Mouse (Mus musculus) limb, embryonic 14.5 days (tissue): ENCODE measurements around the gene Gm11127. TPM values are rescaled to one million over a fixed set of nuclear protein-coding genes. Genes with fewer than 3 reads are reported as not detected.
"Not testable (repeated sequence)": the region's sequence is repeated elsewhere in the genome, so short reads cannot be mapped to it uniquely, and the experiment has no call there.

ENCODE experiments used
- ATAC-seq: fragments of 200-750 bp; cut with Nextera tagmentation; 2 replicates; pipeline ENCODE4 v1.8.0; 2017; ENCODE audit warnings: low read depth, moderate number of reproducible peaks, moderate TSS enrichment; ENCODE audit not compliant: low FRiP score
- DNase-seq: peaks from one replicate; pipeline ENCODE4 v3.0.0-alpha.2; 2015; ENCODE audit warnings: low spot score
- H3K27ac ChIP-seq: fragments of 300-500 bp; sonication (generic); replicated peaks from 2 replicates; pipeline ENCODE4 v1.5.1; 2014; ENCODE audit warnings: low read depth, mild to moderate bottlenecking, low read length, moderate library complexity, mixed read lengths
- H3K27me3 ChIP-seq: fragments of 300-500 bp; sonication (generic); 2 replicates; pipeline ENCODE4 v1.6.1; 2014; ENCODE audit warnings: low read length, mixed read lengths; ENCODE audit not compliant: control insufficient read depth, insufficient read depth
- H3K36me3 ChIP-seq: fragments of 300-500 bp; sonication (generic); 2 replicates; pipeline ENCODE4 v1.6.1; 2014; ENCODE audit warnings: mild to moderate bottlenecking, low read length, moderate library complexity, mixed read lengths; ENCODE audit not compliant: control insufficient read depth, insufficient read depth
- H3K4me1 ChIP-seq: fragments of 300-500 bp; sonication (generic); 2 replicates; pipeline ENCODE4 v1.6.1; 2014; ENCODE audit warnings: antibody characterized with exemption, low read length, mixed read lengths; ENCODE audit not compliant: control insufficient read depth, insufficient read depth
- H3K4me2 ChIP-seq: fragments of 300-500 bp; sonication (generic); replicated peaks from 2 replicates; pipeline ENCODE4 v1.6.1; 2014; ENCODE audit warnings: low read depth, mild to moderate bottlenecking, low read length, moderate library complexity; ENCODE audit not compliant: severe bottlenecking
- H3K4me3 ChIP-seq: fragments of 300-500 bp; sonication (generic); replicated peaks from 2 replicates; pipeline ENCODE4 v1.5.1; 2014; ENCODE audit warnings: low read length
- H3K9ac ChIP-seq: fragments of 300-500 bp; sonication (generic); 2 replicates; pipeline ENCODE4 v1.6.1; 2014; ENCODE audit warnings: mild to moderate bottlenecking, low read depth, low read length, moderate library complexity; ENCODE audit not compliant: severe bottlenecking
- H3K9me3 ChIP-seq: fragments of 300-500 bp; sonication (generic); 2 replicates; pipeline ENCODE4 v1.6.1; 2016; ENCODE audit warnings: low read length; ENCODE audit not compliant: control insufficient read depth
- POLR2A ChIP-seq: fragments of 200-500 bp; IDR thresholded peaks from 2 replicates; pipeline ENCODE4 v1.8.0; 2012; ENCODE audit warnings: inconsistent platforms, mild to moderate bottlenecking, moderate library complexity, borderline replicate concordance; ENCODE audit not compliant: insufficient read depth, insufficient read length; ENCODE audit errors: extremely low read depth
- WGBS: fragments of 180-500 bp; shearing (Covaris S2); extraction: QIAGEN DNeasy Blood & Tissue Kit; methylation state at CpG from one replicate; pipeline ENCODE4 v1.1.7; 2014; 5-methylcytosine and 5-hydroxymethylcytosine counted together
- polyA plus RNA-seq, 2 experiments: library from polyadenylated mRNA; depleted of rRNA in 1 of 2; stranded (reverse) in 1 of 2; unstranded in 1 of 2; fragments of >200 nt; fragmentation: Nextera tagmentation in 1 of 2; extraction: Ambion mirVana in 1 of 2; gene quantifications; 2 replicates each; pipeline versions ENCODE4 v1.2.1 to v1.2.3; 2012 to 2014

Gm11127 gene
- polyA plus RNA-seq, 2 experiments = 0.21 TPM; not detected in 1

- no peak for TF ChIP-seq POLR2A
- Histone ChIP-seq H3K9ac (no peak overlapping the region), H3K27me3 (no peaks in the 10 kb centered on the region), H3K36me3 (no peaks in the 10 kb centered on the region), H3K4me1 (no peaks in the 10 kb centered on the region), H3K27ac (no peak overlapping the region), H3K9me3 (no peaks in the 10 kb centered on the region), H3K4me2 (peak overlapping the region; percentile 63), H3K4me3 (peak overlapping the region; percentile 36)
- DNase-seq = no peak
- no peak for ATAC-seq
- 85% methylated on average over 3 of the region's 3 CpGs for WGBS
These were observed 14.9 kb downstream of the Gm11127 start for GRCm38 (mm10) chr17:36043286-36043685.

- H3K27me3 ChIP-seq, H3K27ac ChIP-seq, H3K9me3 ChIP-seq, H3K4me1 ChIP-seq, H3K36me3 ChIP-seq: not testable (repeated sequence)
- Histone ChIP-seq H3K4me3 (peak within 1 kb of the TSS; percentile 36), H3K9ac (peak within 1 kb of the TSS; percentile 47), H3K4me2 (peak within 1 kb of the TSS; percentile 63)
- 2% methylated on average over 12 of the region's 12 CpGs for WGBS
- peak; percentile 68; the same call in 1 of the 2 replicates for TF ChIP-seq POLR2A
- peak; percentile 97 for ATAC-seq
- peak; percentile 95 for DNase-seq
These were observed 15.5 kb downstream of the Gm11127 start, which contains the start of the genes H2-T22 and Gm6034 for GRCm38 (mm10) chr17:36042610-36043169. Gene H2-T22 (minus strand): TSS chr17:36042747. Gene Gm6034 (plus strand): TSS chr17:36042961.

- WGBS = 2% methylated on average over 16 of the region's 19 CpGs
These were observed 16.1 kb downstream of the Gm11127 start for GRCm38 (mm10) chr17:36042055-36042454.

GRCm38 (mm10) chr17:36040604-36041003 lies 17.6 kb downstream of the Gm11127 start:
- not testable (repeated sequence) for H3K4me2 ChIP-seq, H3K27ac ChIP-seq, ATAC-seq, H3K9ac ChIP-seq, H3K27me3 ChIP-seq, H3K36me3 ChIP-seq, H3K4me1 ChIP-seq, H3K4me3 ChIP-seq, H3K9me3 ChIP-seq, DNase-seq
- 85% methylated on average over 2 of the region's 2 CpGs for WGBS

More at GRCm38 (mm10) chr17:36042055-36042454, 16.1 kb downstream of the Gm11127 start:
- Histone ChIP-seq H3K4me2 (peak overlapping the region; percentile 63), H3K4me3 (peak overlapping the region; percentile 36), H3K9ac (peak overlapping the region; percentile 47; the same call in 1 of the 2 replicates)
- H3K4me1 ChIP-seq, DNase-seq, H3K9me3 ChIP-seq, H3K36me3 ChIP-seq, H3K27ac ChIP-seq, H3K27me3 ChIP-seq: not testable (repeated sequence)
- ATAC-seq = peak; percentile 60

GRCm38 (mm10) chr17:36036126-36036525 lies 22.0 kb downstream of the Gm11127 start:
- H3K4me3 ChIP-seq, H3K36me3 ChIP-seq, H3K27ac ChIP-seq, DNase-seq, H3K4me2 ChIP-seq, H3K9ac ChIP-seq, H3K27me3 ChIP-seq, H3K4me1 ChIP-seq, H3K9me3 ChIP-seq, ATAC-seq: not testable (repeated sequence)
- WGBS = 85% methylated on average over 13 of the region's 13 CpGs

- H3K4me2 ChIP-seq, H3K4me1 ChIP-seq, ATAC-seq, H3K27ac ChIP-seq, H3K4me3 ChIP-seq, H3K9me3 ChIP-seq, H3K27me3 ChIP-seq, H3K9ac ChIP-seq, H3K36me3 ChIP-seq: not testable (repeated sequence)
- 36% methylated on average over 3 of the region's 3 CpGs for WGBS
- DNase-seq = peak; percentile 38
These were observed 23.0 kb downstream of the Gm11127 start for GRCm38 (mm10) chr17:36035010-36035638.

GRCm38 (mm10) chr17:36034524-36034923 lies 23.6 kb downstream of the Gm11127 start:
- not testable (repeated sequence) for H3K4me1 ChIP-seq, DNase-seq, H3K27ac ChIP-seq, H3K4me3 ChIP-seq, H3K27me3 ChIP-seq, H3K4me2 ChIP-seq, H3K36me3 ChIP-seq, H3K9ac ChIP-seq, H3K9me3 ChIP-seq, ATAC-seq
- 62% methylated on average over 3 of the region's 3 CpGs for WGBS

- H3K9me3 ChIP-seq, H3K36me3 ChIP-seq, H3K27ac ChIP-seq, DNase-seq, H3K4me1 ChIP-seq, H3K27me3 ChIP-seq: not testable (repeated sequence)
- H3K9ac ChIP-seq = peak within 1 kb of the TSS; percentile 55
- H3K4me3 ChIP-seq = peak within 1 kb of the TSS; percentile 44
- peak within 1 kb of the TSS; percentile 82 for H3K4me2 ChIP-seq
- peak; percentile 60; the same call in 1 of the 2 replicates for ATAC-seq
- 1% methylated on average over 12 of the region's 25 CpGs for WGBS
These were observed 25.8 kb downstream of the Gm11127 start, which contains the start of gene H2-T23 for GRCm38 (mm10) chr17:36032351-36032875. Gene H2-T23 (minus strand): TSS chr17:36032855.
